Mouse (Mus musculus) gastrocnemius, postnatal 25 days (tissue): ENCODE results near the gene Olfr346. TPM values are rescaled to one million over a fixed set of nuclear protein-coding genes. Genes with fewer than 3 reads are reported as not detected.

ENCODE experiments used
- DNase-seq: peaks from one replicate; pipeline ENCODE4 v3.0.0; 2022
- long read RNA-seq, 2 experiments: library from polyadenylated mRNA; stranded (forward); transcript quantifications; one replicate each; pipeline ENCODE4 v2.0.0; 2021
- total RNA-seq, 2 experiments: library from RNA; stranded (reverse); gene quantifications; 1 replicate in 1 of 2; 2 replicates in 1 of 2; pipeline ENCODE4 v1.2.3; 2021

Gene Olfr346
- total RNA-seq, result not detected
- long read RNA-seq, experiment 1, result 0 reads
- long read RNA-seq, experiment 2, result 0 reads

- no peak for DNase-seq
Measured at GRCm38 (mm10) chr2:36685488-36685887, at the start of gene Olfr346. Olfr346 (plus strand) TSS chr2:36685788.

- DNase-seq, result no peak
Measured at GRCm38 (mm10) chr2:36639741-36640140, 45.8 kb upstream of the Olfr346 start, which contains the start of gene Olfr345. Olfr345 (plus strand) TSS chr2:36640041.

- DNase-seq, result no peak
Measured at GRCm38 (mm10) chr2:36731602-36732001, 46.0 kb downstream of the Olfr346 start, which contains the start of gene Olfr347. Olfr347 (plus strand) TSS chr2:36731902.

GRCm38 (mm10) chr2:36736226-36736625, 50.6 kb downstream of the Olfr346 start:
- no peak for DNase-seq

Other genes starting within 250 kb of the Olfr346 start
- gene Olfr340, start 233.2 kb upstream of the Olfr346 start, total RNA-seq, result not detected
- not detected for gene Olfr341, start 203.3 kb upstream of the Olfr346 start, total RNA-seq
- not detected for gene Olfr342, start 160.8 kb upstream of the Olfr346 start, total RNA-seq
- not detected for gene Olfr344, start 119.1 kb upstream of the Olfr346 start, total RNA-seq
- gene Olfr345, start 45.7 kb upstream of the Olfr346 start, total RNA-seq, result not detected
- not detected for gene Olfr347, start 46.1 kb downstream of the Olfr346 start, total RNA-seq
- gene Olfr348, start 98.5 kb downstream of the Olfr346 start, total RNA-seq, result not detected
- gene Olfr50, start 104.8 kb downstream of the Olfr346 start, total RNA-seq, result not detected
- gene Olfr3, start 131.2 kb downstream of the Olfr346 start, total RNA-seq, result not detected
- gene Olfr350, start 160.5 kb downstream of the Olfr346 start, total RNA-seq, result not detected
- not detected for gene Olfr351, start 176.9 kb downstream of the Olfr346 start, total RNA-seq
- not detected for gene Olfr352, start 182.7 kb downstream of the Olfr346 start, total RNA-seq
- not detected for gene Olfr353, start 207.1 kb downstream of the Olfr346 start, total RNA-seq
- gene Olfr354, start 219.9 kb downstream of the Olfr346 start, total RNA-seq, result not detected
- gene Olfr355, start 243.1 kb downstream of the Olfr346 start, total RNA-seq, result not detected